Mouse (Mus musculus) bone marrow macrophage, adult 2 months (primary cell): ENCODE measurements around the gene Sema3g. TPM values are rescaled to one million over a fixed set of nuclear protein-coding genes. Genes with fewer than 3 reads are reported as not detected.

Experiments
- H3K27ac ChIP-seq: 2 replicates; pipeline ENCODE4 v1.5.1; 2012; ENCODE audit warnings: low read depth, low read length; ENCODE audit not compliant: insufficient read depth
- H3K4me1 ChIP-seq: 2 replicates; pipeline ENCODE4 v1.6.1; 2012; ENCODE audit warnings: low read length; ENCODE audit not compliant: control insufficient read depth, insufficient read depth
- H3K4me3 ChIP-seq: 2 replicates; pipeline ENCODE4 v1.5.1; 2012; ENCODE audit warnings: mild to moderate bottlenecking, low read length, moderate library complexity; ENCODE audit not compliant: insufficient read depth
- CTCF ChIP-seq: IDR thresholded peaks from 2 replicates; pipeline ENCODE4 v1.5.1; 2012; ENCODE audit warnings: low read depth, mild to moderate bottlenecking, low read length, moderate library complexity
- POLR2A ChIP-seq: IDR thresholded peaks from 2 replicates; pipeline ENCODE4 v1.6.1; 2012; ENCODE audit warnings: mild to moderate bottlenecking, low read depth, low read length, borderline replicate concordance
- polyA plus RNA-seq: library from polyadenylated mRNA; stranded (reverse); fragments of >200 nt; gene quantifications from 2 replicates; pipeline ENCODE4 v1.2.4, GENCODE M21; 2012; ENCODE audit not compliant: missing spikeins, insufficient read depth, insufficient read length

The Sema3g gene
- polyA plus RNA-seq, 1 experiment = not detected

DNA sequence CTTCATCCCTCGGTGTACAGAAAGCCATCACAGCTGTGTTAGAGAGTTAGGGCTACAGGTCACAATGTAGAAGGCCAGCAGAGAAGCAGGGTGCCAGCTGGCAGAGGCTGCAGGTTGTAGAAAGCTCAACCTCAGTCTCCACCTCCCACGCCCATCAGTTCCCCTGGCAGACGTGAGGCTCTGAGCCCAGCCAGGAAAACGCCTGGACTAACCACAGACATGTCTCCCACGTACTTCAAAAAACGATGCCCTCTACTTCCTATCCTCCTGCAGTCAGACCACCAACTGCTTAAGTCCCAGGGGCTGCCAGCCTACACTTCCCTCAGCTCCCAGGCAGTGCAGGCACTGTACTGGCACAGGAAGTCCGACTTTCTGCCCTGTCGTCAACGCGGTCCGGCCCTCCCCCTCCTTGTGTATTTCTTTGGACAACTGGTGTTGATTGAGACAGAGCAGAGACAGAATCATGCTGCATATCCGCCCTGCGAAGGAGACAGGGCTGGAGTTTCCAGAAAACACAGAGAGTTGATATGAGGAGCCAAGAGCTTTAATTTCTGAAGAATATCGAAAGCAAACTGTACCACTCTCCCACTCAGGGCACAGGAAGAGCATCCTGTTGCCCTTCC, 22.7 kb upstream of the Sema3g start:
- no peak for TF ChIP-seq CTCF
- no peak for TF ChIP-seq POLR2A
- H3K4me1 ChIP-seq = peaks cover 66% of the 10 kb centered on the region
- H3K27ac ChIP-seq = peak overlapping the region; percentile 74
- H3K4me3 ChIP-seq = no peak overlapping the region

DNA sequence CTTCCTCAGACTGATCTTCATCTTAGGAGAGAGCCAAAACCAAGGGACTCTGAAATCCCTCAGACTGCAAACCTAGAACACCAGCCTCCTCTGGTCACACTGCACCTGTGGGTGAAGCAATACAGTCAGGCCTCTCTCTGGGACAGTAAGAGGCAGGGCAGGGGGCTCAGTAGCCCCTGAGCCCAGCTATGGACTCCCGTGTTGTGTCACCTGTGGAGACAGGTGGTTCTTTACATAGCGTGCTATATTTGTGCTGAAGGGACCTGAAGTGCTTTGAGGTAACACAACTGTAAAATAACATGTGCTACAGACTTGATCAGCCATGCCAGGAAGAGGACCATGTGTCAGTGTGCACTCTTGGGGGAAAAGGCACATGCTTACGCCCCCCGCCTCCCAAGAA, 22.1 kb upstream of the Sema3g start:
- Histone ChIP-seq H3K4me1 (peaks cover 61% of the 10 kb centered on the region), H3K27ac (peak overlapping the region; percentile 74)
- TF ChIP-seq POLR2A (no peak), CTCF (no peak)

DNA sequence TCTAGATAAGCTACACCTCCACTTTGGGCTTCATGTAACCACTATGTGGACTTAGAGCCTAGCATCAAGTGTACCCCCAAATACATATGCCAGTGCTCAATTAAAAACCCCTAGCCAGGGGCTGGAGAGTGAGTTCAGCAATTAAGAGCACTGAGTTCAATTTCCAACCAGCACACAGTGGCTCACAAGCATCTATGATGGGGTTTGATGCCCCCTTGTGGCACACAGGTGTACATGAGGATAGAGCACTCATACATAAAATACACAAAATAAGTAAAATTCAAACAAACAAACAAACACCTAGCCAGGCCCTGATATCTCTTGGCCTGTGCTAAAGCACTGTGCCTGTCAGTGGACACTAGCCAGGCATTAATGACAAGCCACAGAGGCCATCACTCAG, 21.7 kb upstream of the Sema3g start:
- Histone ChIP-seq H3K4me1 (peaks cover 56% of the 10 kb centered on the region), H3K27ac (peak overlapping the region; percentile 74), H3K4me3 (no peak overlapping the region)
- TF ChIP-seq CTCF = 0 out of 2 replicates have a peak, but pooled peaks have one; percentile 30
- TF ChIP-seq POLR2A = no peak

More for the DNA sequence above, 22.1 kb upstream of the Sema3g start:
- H3K4me3 ChIP-seq = no peak overlapping the region

DNA sequence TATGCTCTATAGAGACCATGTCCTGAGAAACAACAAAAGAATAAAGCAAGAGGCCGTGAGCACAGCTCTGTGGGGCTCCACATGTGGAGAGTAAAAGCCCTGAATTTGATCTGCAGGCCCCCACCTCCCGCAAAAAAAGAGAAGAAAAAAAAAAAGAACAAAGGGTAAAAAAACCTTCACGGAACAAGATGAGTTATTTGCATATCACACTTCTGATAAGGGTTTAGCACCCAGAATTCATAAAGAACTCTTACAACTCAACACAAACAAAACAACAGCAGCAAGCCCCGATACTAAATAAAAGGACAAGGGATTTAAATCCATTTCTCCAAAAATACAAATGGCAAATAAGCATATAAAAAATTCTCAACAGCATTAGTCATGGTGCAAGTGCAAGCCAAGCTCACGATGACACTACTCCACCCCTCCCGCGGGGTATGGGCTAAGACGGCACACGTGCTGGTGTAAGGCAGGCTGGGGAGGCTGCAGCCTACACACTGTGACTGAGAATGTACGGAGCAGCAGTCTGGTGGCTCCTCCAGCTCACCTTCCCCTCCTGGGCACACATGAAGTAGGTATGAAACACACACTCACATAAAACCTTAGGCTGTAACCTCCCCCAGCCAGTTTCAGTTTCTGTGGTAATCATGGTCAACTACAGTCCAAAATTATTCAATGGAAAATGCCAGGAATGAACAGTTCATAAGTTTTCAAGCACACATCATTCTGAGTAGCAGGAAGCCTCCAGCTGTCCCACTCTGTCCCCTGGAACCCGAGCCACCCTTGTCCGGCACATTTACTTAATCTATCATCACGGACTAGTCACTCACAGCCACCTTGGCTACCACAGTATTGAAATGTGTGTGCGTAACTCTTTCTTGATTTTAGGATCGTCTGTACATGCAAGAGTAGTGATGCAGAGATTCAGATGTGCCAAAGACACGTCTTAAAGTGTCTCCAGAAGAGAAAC, 19.8 kb upstream of the Sema3g start:
- H3K4me3 ChIP-seq = no peak overlapping the region
- H3K27ac ChIP-seq = peak overlapping the region; percentile 52

DNA sequence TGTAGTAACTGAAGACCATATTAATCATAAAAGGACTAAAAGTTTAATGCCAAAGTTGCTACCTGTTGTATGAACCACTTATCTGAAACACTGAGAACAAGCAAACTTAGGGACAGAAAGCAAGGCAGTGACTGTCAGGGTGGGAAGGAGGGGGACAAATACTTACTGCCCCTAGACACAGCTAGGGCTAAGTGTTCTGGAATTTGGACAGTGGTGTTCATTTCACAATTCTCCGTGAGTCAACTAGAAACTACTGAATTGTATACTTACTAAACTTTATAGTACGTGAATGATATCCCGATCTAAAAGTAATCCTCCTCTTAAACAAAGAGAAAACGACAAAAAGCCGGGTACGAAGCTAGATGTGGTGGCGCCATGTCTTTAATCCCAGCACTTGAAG, 18.1 kb upstream of the Sema3g start:
- TF ChIP-seq POLR2A (no peak), CTCF (no peak)
- peaks cover 23% of the 10 kb centered on the region for H3K4me1 ChIP-seq
- H3K27ac ChIP-seq = no peak overlapping the region
- no peak overlapping the region for H3K4me3 ChIP-seq

More for the DNA sequence above, 19.8 kb upstream of the Sema3g start:
- H3K4me1 ChIP-seq = peaks cover 40% of the 10 kb centered on the region
- TF ChIP-seq CTCF = no peak
- TF ChIP-seq POLR2A = no peak

DNA sequence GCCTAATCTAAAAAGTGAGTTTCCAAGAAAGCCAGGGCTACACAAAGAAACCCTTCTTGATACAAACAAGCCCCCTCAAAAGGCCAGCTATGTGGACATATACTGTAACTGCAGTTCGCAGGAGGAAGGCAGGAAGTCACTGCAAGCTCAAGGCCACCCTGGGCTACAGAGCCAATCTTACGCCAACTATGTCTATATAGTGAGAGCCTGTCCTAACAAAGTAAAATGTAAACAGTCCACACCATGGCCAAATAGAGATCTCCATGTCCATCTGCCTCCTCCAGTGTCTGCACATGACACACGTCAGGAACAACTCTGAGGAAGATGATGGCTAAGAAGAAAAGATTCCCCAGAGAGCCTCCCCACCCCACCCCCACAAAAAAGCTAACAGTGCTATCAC, 17.6 kb upstream of the Sema3g start:
- no peak overlapping the region for H3K4me3 ChIP-seq
- no peak overlapping the region for H3K27ac ChIP-seq
- H3K4me1 ChIP-seq = peaks cover 23% of the 10 kb centered on the region
- no peak for TF ChIP-seq POLR2A
- TF ChIP-seq CTCF = no peak

DNA sequence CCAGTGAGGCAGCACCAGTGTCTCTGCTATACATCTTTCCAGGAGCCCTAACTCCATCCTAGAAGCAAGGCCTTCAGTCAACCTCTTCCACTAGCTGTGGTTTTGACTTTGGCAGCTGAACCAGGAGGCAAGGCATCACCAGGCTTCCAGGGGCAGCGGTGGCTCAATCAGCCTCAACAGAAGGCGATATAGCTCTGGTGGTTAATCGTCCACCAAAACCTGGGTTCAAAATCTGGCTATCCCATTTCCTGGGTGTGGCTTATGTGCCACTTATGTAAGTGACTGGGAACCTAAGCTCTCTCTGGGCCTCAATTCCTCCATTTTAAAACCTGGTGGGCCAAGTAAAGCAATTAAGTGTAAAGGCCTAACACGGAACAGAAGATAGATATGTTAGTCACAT, 12.8 kb upstream of the Sema3g start:
- Histone ChIP-seq H3K4me1 (peaks cover 8% of the 10 kb centered on the region), H3K4me3 (peak overlapping the region; percentile 93), H3K27ac (peak overlapping the region; percentile 70)
- no peak for TF ChIP-seq POLR2A
- no peak for TF ChIP-seq CTCF

DNA sequence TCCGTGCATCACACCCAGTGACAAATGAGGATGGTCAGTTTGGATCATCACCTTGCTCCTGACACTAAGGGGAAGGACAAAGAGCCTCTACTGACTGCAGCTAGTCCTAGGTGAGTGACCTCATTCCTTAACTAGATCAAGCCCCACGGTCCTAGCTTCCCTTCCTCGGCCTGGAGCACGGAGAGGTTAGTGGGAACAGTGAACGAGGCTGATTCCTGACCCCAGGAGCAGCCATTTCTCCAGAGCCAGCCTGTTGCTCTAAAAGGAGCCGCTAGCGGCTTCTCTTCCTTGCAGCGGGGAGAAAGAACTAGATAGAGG, 12.5 kb upstream of the Sema3g start:
- Histone ChIP-seq H3K27ac (peak overlapping the region; percentile 70), H3K4me1 (peaks cover 8% of the 10 kb centered on the region), H3K4me3 (peak overlapping the region; percentile 93)
- no peak for TF ChIP-seq POLR2A
- TF ChIP-seq CTCF = no peak

DNA sequence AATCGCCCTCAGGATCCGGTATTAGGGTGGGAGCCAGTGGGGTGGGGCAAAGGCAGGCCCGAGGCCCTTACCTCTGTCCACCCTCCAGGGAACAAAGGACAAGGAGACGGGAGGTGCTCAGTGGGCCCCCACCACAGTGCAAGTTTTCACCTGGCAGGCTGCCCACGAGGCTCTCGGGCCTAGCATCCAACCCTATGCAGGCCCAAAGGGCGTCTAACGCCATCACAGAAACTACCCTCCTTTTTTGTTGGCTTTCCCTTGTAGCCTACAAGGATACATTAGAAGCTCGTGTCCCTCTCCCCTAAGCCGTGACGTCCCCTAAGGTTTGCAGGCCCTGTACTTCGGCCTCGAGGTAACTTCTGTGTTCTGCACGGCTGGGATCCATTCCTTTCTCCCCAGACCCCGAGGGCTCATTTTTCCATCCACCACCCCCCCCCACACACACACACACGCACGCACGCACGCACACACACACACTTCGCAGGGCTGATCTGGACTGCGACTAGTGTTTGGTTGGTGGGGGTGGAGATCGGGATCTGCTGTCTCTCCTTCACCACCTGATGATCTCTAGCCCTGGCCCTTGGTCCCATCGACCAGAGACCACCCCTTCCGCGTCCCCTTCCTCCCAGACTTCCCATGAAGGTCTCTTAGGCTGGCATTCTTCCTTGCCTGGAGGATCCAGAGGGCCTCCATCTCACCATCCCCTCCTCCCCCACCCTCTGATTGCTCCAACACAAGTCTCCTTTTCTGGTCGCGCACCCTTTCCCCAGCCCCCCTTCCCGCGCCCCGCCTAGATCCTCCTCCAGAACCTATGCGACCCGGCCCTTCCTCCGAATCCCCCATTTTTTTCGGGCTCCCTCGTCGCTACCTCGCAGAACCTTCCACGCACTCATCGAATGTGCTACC, 11.8 kb upstream of the Sema3g start:
- Histone ChIP-seq H3K4me1 (peaks cover 8% of the 10 kb centered on the region), H3K27ac (peak overlapping the region; percentile 70), H3K4me3 (peak overlapping the region; percentile 93)
- TF ChIP-seq CTCF = no peak
- peak; percentile 5; the same call in 1 of the 2 replicates for TF ChIP-seq POLR2A
